Comparison of ENCODE assay signal across 19 mouse cellular contexts in genomic region chr2:153512416-153513323, GRCm38 (mm10). TPM values are rescaled to one million over a fixed set of nuclear protein-coding genes. Genes with fewer than 3 reads are reported as not detected.
DNase-seq lines count a peak whose midpoint lies in the region; ATAC-seq lines count a peak whose summit lies in the region.
"Had no signal": no experiment of that assay in that cellular context is flagged by ENCODE, and none has a peak within 500 bp of the region (broad histone marks: within the 10 kb centered on the region; RNA-seq: fewer than 3 reads in every experiment).

No protein-coding gene starts in this region.

- H3K27ac ChIP-seq in hindbrain, embryonic 13.5 days = no peak overlapping the region
- H3K27ac ChIP-seq in hindbrain, embryonic 14.5 days = no peak overlapping the region; the same call in 1 of the 2 replicates
- peak overlapping the region; percentile 14 for H3K27ac ChIP-seq in midbrain, embryonic 10.5 days (replicated peaks)
- no peak overlapping the region for H3K27ac ChIP-seq in midbrain, embryonic 14.5 days (replicated peaks; ENCODE audit: low read depth, low read length)
- H3K27ac ChIP-seq: limb, embryonic 12.5 days; macrophage had no signal

- H3K4me2 ChIP-seq in hindbrain, embryonic 13.5 days = no peak overlapping the region
- no peak overlapping the region for H3K4me2 ChIP-seq in hindbrain, embryonic 14.5 days (replicated peaks)
- H3K4me2 ChIP-seq in midbrain, embryonic 14.5 days (ENCODE audit: low read length) = no peak overlapping the region
- H3K4me2 ChIP-seq: kidney, embryonic 15.5 days; limb, embryonic 12.5 days had no signal

- H3K9me3 ChIP-seq in hindbrain, embryonic 13.5 days = no peaks in the 10 kb centered on the region
- no peaks in the 10 kb centered on the region for H3K9me3 ChIP-seq in hindbrain, embryonic 14.5 days (ENCODE audit: control insufficient read depth, low read length)
- H3K9me3 ChIP-seq in midbrain, embryonic 10.5 days (replicated peaks) = no peaks in the 10 kb centered on the region
- no peaks in the 10 kb centered on the region for H3K9me3 ChIP-seq in midbrain, embryonic 14.5 days (ENCODE audit: control insufficient read depth, low read length)
- H3K9me3 ChIP-seq: G1E; kidney, embryonic 15.5 days; limb, embryonic 12.5 days had no signal

- no peak for DNase-seq in hindbrain, embryonic 14.5 days (ENCODE audit: low spot score)
- no peak for DNase-seq in midbrain, embryonic 10.5 days (ENCODE audit: low spot score)
- no peak for DNase-seq in midbrain, embryonic 14.5 days
- peak; percentile 56 for DNase-seq in cerebellum, adult 11 months
- DNase-seq in cerebellum, postnatal 36 days = peak; percentile 40 to 48
- DNase-seq in right cerebral cortex, adult 18-20 months = no peak
- DNase-seq: forebrain, postnatal 0 days; gastrocnemius, postnatal 25 days; thymus, postnatal 36 days had no signal

- H3K27me3 ChIP-seq in hindbrain, embryonic 13.5 days = peaks cover 7% of the 10 kb centered on the region; the same call in 1 of the 2 replicates
- H3K27me3 ChIP-seq in hindbrain, embryonic 14.5 days (ENCODE audit: control insufficient read depth, insufficient read depth, low read length) = no peaks in the 10 kb centered on the region
- peaks cover 46% of the 10 kb centered on the region for H3K27me3 ChIP-seq in midbrain, embryonic 10.5 days (ENCODE audit: low read depth, poor library complexity, severe bottlenecking)
- H3K27me3 ChIP-seq in midbrain, embryonic 14.5 days (ENCODE audit: control insufficient read depth, insufficient read depth, low read length) = no peaks in the 10 kb centered on the region
- H3K27me3 ChIP-seq: kidney, embryonic 15.5 days had no signal

- peaks cover 67% of the 10 kb centered on the region for H3K4me1 ChIP-seq in hindbrain, embryonic 13.5 days (replicated peaks)
- peaks cover 38% of the 10 kb centered on the region for H3K4me1 ChIP-seq in hindbrain, embryonic 14.5 days (replicated peaks; ENCODE audit: control insufficient read depth, insufficient read depth, low read length)
- peaks cover 78% of the 10 kb centered on the region for H3K4me1 ChIP-seq in midbrain, embryonic 10.5 days
- H3K4me1 ChIP-seq in midbrain, embryonic 14.5 days (ENCODE audit: control insufficient read depth, insufficient read depth, low read length) = peaks cover 31% of the 10 kb centered on the region

- no peak for ATAC-seq in hindbrain, embryonic 13.5 days (ENCODE audit: low FRiP score)
- no peak for ATAC-seq in hindbrain, embryonic 14.5 days (ENCODE audit: low FRiP score)
- no peak for ATAC-seq in midbrain, embryonic 14.5 days (ENCODE audit: low FRiP score, low TSS enrichment)
- no peak for ATAC-seq in megakaryocyte-erythroid progenitor cell, adult 5-6 weeks (replicated peaks; ENCODE audit: low FRiP score, low TSS enrichment, poor library complexity, severe bottlenecking)
- ATAC-seq: forebrain, postnatal 0 days had no signal

- H3K9ac ChIP-seq in hindbrain, embryonic 13.5 days = peak overlapping the region; percentile 19; the same call in 1 of the 2 replicates
- no peak overlapping the region for H3K9ac ChIP-seq in hindbrain, embryonic 14.5 days
- no peak overlapping the region for H3K9ac ChIP-seq in midbrain, embryonic 14.5 days (replicated peaks; ENCODE audit: low read length)
- H3K9ac ChIP-seq: forebrain, postnatal 0 days; kidney, embryonic 15.5 days; limb, embryonic 12.5 days had no signal

- no peak overlapping the region for H3K4me3 ChIP-seq in hindbrain, embryonic 13.5 days
- H3K4me3 ChIP-seq in hindbrain, embryonic 14.5 days (replicated peaks; ENCODE audit: low read length) = no peak overlapping the region
- no peak overlapping the region for H3K4me3 ChIP-seq in midbrain, embryonic 10.5 days
- H3K4me3 ChIP-seq in midbrain, embryonic 14.5 days (replicated peaks; ENCODE audit: low read depth, low read length) = no peak overlapping the region
- H3K4me3 ChIP-seq: kidney, embryonic 15.5 days; limb, embryonic 12.5 days had no signal

- WGBS in hindbrain, embryonic 13.5 days = 76% methylated on average over 14 of the region's 14 CpGs
- WGBS in hindbrain, embryonic 14.5 days = 79% methylated on average over 14 of the region's 14 CpGs
- 86% methylated on average over 14 of the region's 14 CpGs for WGBS in midbrain, embryonic 10.5 days
- 84% methylated on average over 14 of the region's 14 CpGs for WGBS in midbrain, embryonic 14.5 days

- no peaks in the 10 kb centered on the region for H3K36me3 ChIP-seq in hindbrain, embryonic 13.5 days
- no peaks in the 10 kb centered on the region for H3K36me3 ChIP-seq in hindbrain, embryonic 14.5 days (replicated peaks; ENCODE audit: control insufficient read depth, insufficient read depth)
- H3K36me3 ChIP-seq in midbrain, embryonic 10.5 days = no peaks in the 10 kb centered on the region
- no peaks in the 10 kb centered on the region for H3K36me3 ChIP-seq in midbrain, embryonic 14.5 days (ENCODE audit: control insufficient read depth, insufficient read depth, low read length)
- H3K36me3 ChIP-seq: kidney, embryonic 15.5 days; limb, embryonic 12.5 days had no signal

RNA-seq across cellular contexts. Expression of gene Nol4l, which starts 17.1 kb away (rescaled TPM):
- polyA plus RNA-seq in hindbrain, embryonic 13.5 days (2015; fragmentation: Nextera tagmentation; extraction: Ambion mirVana) = 42.4 and 43.8 TPM in 2 replicates
- polyA plus RNA-seq in hindbrain, embryonic 14.5 days (2014; fragmentation: Nextera tagmentation; extraction: Ambion mirVana) = 44.8 and 49.8 TPM in 2 replicates
- 12.8 and 16.8 TPM in 2 replicates for polyA plus RNA-seq in midbrain, embryonic 10.5 days (2016; fragmentation: Nextera tagmentation; extraction: Ambion mirVana)
- polyA plus RNA-seq in midbrain, embryonic 14.5 days (2014; fragmentation: Nextera tagmentation; extraction: Ambion mirVana) = 44.8 and 51.7 TPM in 2 replicates
- 10.4 and 13.8 TPM in 2 replicates for total RNA-seq in megakaryocyte-erythroid progenitor cell, adult 5-6 weeks (2014; fragmentation: Nextera tagmentation)
- 4.2 and 13.3 TPM in 2 replicates for total RNA-seq in megakaryocyte-erythroid progenitor cell, adult 5-6 weeks (2017)

RNA-seq across cellular contexts. Expression of gene 4930404H24Rik, which starts 20.1 kb away (rescaled TPM):
- polyA plus RNA-seq in hindbrain, embryonic 13.5 days (2015; fragmentation: Nextera tagmentation; extraction: Ambion mirVana) = not detected in 2 replicates
- not detected in 2 replicates for polyA plus RNA-seq in hindbrain, embryonic 14.5 days (2014; fragmentation: Nextera tagmentation; extraction: Ambion mirVana)
- not detected in 2 replicates for polyA plus RNA-seq in midbrain, embryonic 10.5 days (2016; fragmentation: Nextera tagmentation; extraction: Ambion mirVana)
- polyA plus RNA-seq in midbrain, embryonic 14.5 days (2014; fragmentation: Nextera tagmentation; extraction: Ambion mirVana) = not detected in 2 replicates
- not detected in 2 replicates for total RNA-seq in megakaryocyte-erythroid progenitor cell, adult 5-6 weeks (2014; fragmentation: Nextera tagmentation)
- not detected in 2 replicates for total RNA-seq in megakaryocyte-erythroid progenitor cell, adult 5-6 weeks (2017)
- total RNA-seq: adrenal gland, postnatal 4 days; common myeloid progenitor, adult 5-6 weeks; forebrain, postnatal 0 days; G1E; gastrocnemius, postnatal 25 days; layer of hippocampus, postnatal 10 days had no signal
- polyA plus RNA-seq: C2C12; forebrain, postnatal 0 days; G1E; kidney, embryonic 15.5 days; limb, embryonic 12.5 days; macrophage had no signal

Comparison
In these comparisons a context has a peak if more than half of its experiments do, and no peak if none do; other contexts are left out.
1. DNase-seq: peak in cerebellum, adult 11 months (single experiment) and cerebellum, postnatal 36 days (2 of 2); none in hindbrain, embryonic 14.5 days (single experiment), midbrain, embryonic 10.5 days (single experiment), midbrain, embryonic 14.5 days (single experiment) and right cerebral cortex, adult 18-20 months (single experiment).